ENCODE assay signal across 26 mouse cellular contexts in the genomic region with DNA sequence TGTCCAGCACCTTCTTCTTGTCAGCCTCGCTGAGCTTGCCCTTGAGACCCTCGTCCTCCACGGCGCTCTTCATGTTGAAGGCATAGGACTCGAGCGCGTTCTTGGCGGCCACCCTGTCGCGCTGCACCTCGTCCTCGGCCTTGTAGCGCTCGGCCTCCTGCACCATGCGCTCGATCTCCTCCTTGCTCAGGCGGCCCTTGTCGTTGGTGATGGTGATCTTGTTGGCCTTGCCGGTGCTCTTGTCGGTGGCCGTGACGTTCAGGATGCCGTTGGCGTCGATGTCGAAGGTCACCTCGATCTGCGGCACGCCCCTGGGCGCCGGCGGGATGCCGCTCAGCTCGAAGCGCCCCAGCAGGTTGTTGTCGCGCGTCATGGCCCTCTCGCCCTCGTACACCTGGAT. TPM values are rescaled to one million over a fixed set of nuclear protein-coding genes. Genes with fewer than 3 reads are reported as not detected.
DNase-seq lines count a peak whose midpoint lies in the region; ATAC-seq and TF ChIP-seq lines count a peak whose summit lies in the region.
"Not testable (repeated sequence)": the region's sequence is repeated elsewhere in the genome, so short reads cannot be mapped to it uniquely, and the experiment has no call there.
"Had no signal": no experiment of that assay in that cellular context is flagged by ENCODE, and none has a peak within 500 bp of the region (broad histone marks: within the 10 kb centered on the region; RNA-seq: fewer than 3 reads in every experiment).

No protein-coding gene starts in this region.

- intact Hi-C loops in heart, adult 2 months (cut with DNase I), result not testable (repeated sequence)

- not testable (repeated sequence) for H3K4me1 ChIP-seq in embryonic facial prominence, embryonic 15.5 days; heart, adult 2 months (ENCODE audit: control insufficient read depth, insufficient read depth, low read length); intestine, embryonic 15.5 days (replicated peaks); stomach, postnatal 0 days (replicated peaks; ENCODE audit: control insufficient read depth, insufficient read depth)
- peaks cover 25% of the 10 kb centered on the region for H3K4me1 ChIP-seq in kidney, embryonic 15.5 days
- peaks cover 11% of the 10 kb centered on the region for H3K4me1 ChIP-seq in lung, embryonic 15.5 days

- not testable (repeated sequence) for H3K79me2 ChIP-seq in heart, adult 2 months (replicated peaks; ENCODE audit: control insufficient read depth, insufficient read depth, low read length)

- ATAC-seq in embryonic facial prominence, embryonic 15.5 days (ENCODE audit: insufficient number of reproducible peaks, low FRiP score, low TSS enrichment, low read depth); intestine, embryonic 15.5 days; kidney, embryonic 15.5 days (replicated peaks; ENCODE audit: low FRiP score); lung, embryonic 15.5 days (ENCODE audit: borderline replicate concordance, extremely low read depth, low FRiP score, low TSS enrichment); stomach, postnatal 0 days (ENCODE audit: low FRiP score, low TSS enrichment): not testable (repeated sequence)

- 16% methylated on average over 38 of the region's 40 CpGs for WGBS in embryonic facial prominence, embryonic 15.5 days
- WGBS in heart, adult 2 months, result 8% methylated on average over 34 of the region's 40 CpGs
- WGBS in intestine, embryonic 15.5 days, result 18% methylated on average over 26 of the region's 40 CpGs
- 16% methylated on average over 34 of the region's 40 CpGs for WGBS in kidney, embryonic 15.5 days
- WGBS in lung, embryonic 15.5 days, result 10% methylated on average over 33 of the region's 40 CpGs
- 24% methylated on average over 29 of the region's 40 CpGs for WGBS in stomach, postnatal 0 days

- TF ChIP-seq POLR2A in heart, adult 2 months (IDR thresholded peaks at IDR 0.05; ENCODE audit: insufficient read depth, low read depth, low read length), result not testable (repeated sequence)

- H3K27me3 ChIP-seq in embryonic facial prominence, embryonic 15.5 days; heart, adult 2 months (ENCODE audit: control insufficient read depth, insufficient read depth, low read length); intestine, embryonic 15.5 days (replicated peaks); kidney, embryonic 15.5 days; lung, embryonic 15.5 days; splenic B cell, adult 2 months (ENCODE audit: control insufficient read depth, insufficient read depth, low read length, poor library complexity, severe bottlenecking); stomach, postnatal 0 days (ENCODE audit: control insufficient read depth, insufficient read depth, low read length): not testable (repeated sequence)

- not testable (repeated sequence) for H3K36me3 ChIP-seq in embryonic facial prominence, embryonic 15.5 days; heart, adult 2 months (ENCODE audit: control insufficient read depth, insufficient read depth, low read length); intestine, embryonic 15.5 days; kidney, embryonic 15.5 days; lung, embryonic 15.5 days; splenic B cell, adult 2 months (ENCODE audit: control insufficient read depth, insufficient read depth, low read length, poor library complexity, severe bottlenecking); stomach, postnatal 0 days (ENCODE audit: control insufficient read depth, insufficient read depth, low read length)

- not testable (repeated sequence) for H3K27ac ChIP-seq in embryonic facial prominence, embryonic 15.5 days (replicated peaks); heart, adult 2 months; intestine, embryonic 15.5 days; kidney, embryonic 15.5 days; lung, embryonic 15.5 days; stomach, postnatal 0 days (replicated peaks)

- DNase-seq in adrenal gland, adult 2 months, result peak; percentile 49
- not testable (repeated sequence) for DNase-seq in heart, adult 2 months; stomach, postnatal 0 days (ENCODE audit: low spot score)
- peak; percentile 47 for DNase-seq in splenic B cell, adult 2 months (ENCODE audit: low read depth, low spot score)

- not testable (repeated sequence) for H3K4me3 ChIP-seq in embryonic facial prominence, embryonic 15.5 days (replicated peaks); heart, adult 2 months; intestine, embryonic 15.5 days (replicated peaks); kidney, embryonic 15.5 days (replicated peaks); lung, embryonic 15.5 days
- H3K4me3 ChIP-seq in stomach, postnatal 0 days (ENCODE audit: low read depth, low read length), result 0 out of 2 replicates have a peak overlapping the region, but pooled peaks have one; percentile 10

- not testable (repeated sequence) for TF ChIP-seq EP300 in heart, adult 2 months (IDR thresholded peaks at IDR 0.05; ENCODE audit: insufficient read depth, low read depth, low read length); stomach, postnatal 0 days (optimal IDR thresholded peaks at IDR 0.05)

- TF ChIP-seq CTCF in heart, adult 2 months (IDR thresholded peaks at IDR 0.05); stomach, postnatal 0 days (IDR thresholded peaks at IDR 0.05; ENCODE audit: low read depth): not testable (repeated sequence)

- not testable (repeated sequence) for H3K9ac ChIP-seq in embryonic facial prominence, embryonic 15.5 days; intestine, embryonic 15.5 days; kidney, embryonic 15.5 days; lung, embryonic 15.5 days; stomach, postnatal 0 days (ENCODE audit: low read length)
- peak overlapping the region; percentile 49; the same call in 1 of the 2 replicates for H3K9ac ChIP-seq in heart, adult 2 months (ENCODE audit: low read depth, low read length)

- peak overlapping the region; percentile 21; the same call in 1 of the 2 replicates for H3K4me2 ChIP-seq in embryonic facial prominence, embryonic 15.5 days (replicated peaks)
- peak overlapping the region; percentile 37 for H3K4me2 ChIP-seq in intestine, embryonic 15.5 days (replicated peaks)
- H3K4me2 ChIP-seq in kidney, embryonic 15.5 days, result peak overlapping the region; percentile 35
- H3K4me2 ChIP-seq in lung, embryonic 15.5 days, result peak overlapping the region; percentile 13; the same call in 1 of the 2 replicates
- H3K4me2 ChIP-seq in stomach, postnatal 0 days (replicated peaks; ENCODE audit: low read depth), result peak overlapping the region; percentile 23; the same call in 1 of the 2 replicates

- H3K9me3 ChIP-seq in embryonic facial prominence, embryonic 15.5 days (replicated peaks); intestine, embryonic 15.5 days; kidney, embryonic 15.5 days (replicated peaks); lung, embryonic 15.5 days; stomach, postnatal 0 days (ENCODE audit: control insufficient read depth, low read length): not testable (repeated sequence)

RNA-seq across cellular contexts. Expression of a gene that starts 1.7 kb away (rescaled TPM):
- 100 to 1,000 TPM in 1 of 2 experiments, 10 to 100 TPM in 1; 36.3 to 634 TPM for total RNA-seq in adrenal gland, adult 2 months (2021)
- polyA plus RNA-seq in adrenal gland, adult 2 months (2012; rRNA removed), result 48.4 and 85.4 TPM in 2 replicates
- polyA plus RNA-seq in embryonic facial prominence, embryonic 15.5 days (2015; fragmentation: Nextera tagmentation; extraction: Ambion mirVana), result 2.2 and 3.4 TPM in 2 replicates
- total RNA-seq in heart, adult 2 months (2021), result 10 to 100 TPM in 1 of 2 experiments, 1 to 10 TPM in 1; 2.9 to 11.2 TPM
- polyA plus RNA-seq in heart, adult 2 months (2012; rRNA removed), result 2.0 and 6.3 TPM in 2 replicates
- 0.43 TPM in 2 replicates for polyA plus RNA-seq in intestine, embryonic 15.5 days (2015; fragmentation: Nextera tagmentation; extraction: Ambion mirVana)
- 0.49 and 0.53 TPM in 2 replicates for polyA plus RNA-seq in kidney, embryonic 15.5 days (2015; fragmentation: Nextera tagmentation; extraction: Ambion mirVana)
- 0.15 and 0.26 TPM in 2 replicates for polyA plus RNA-seq in lung, embryonic 15.5 days (2015; fragmentation: Nextera tagmentation; extraction: Ambion mirVana)
- polyA plus RNA-seq in stomach, postnatal 0 days (2015; fragmentation: Nextera tagmentation; extraction: Ambion mirVana), result 3.0 TPM in 2 replicates

RNA-seq across cellular contexts. Expression of a gene that starts 12.4 kb away (rescaled TPM):
- under 1 TPM in 1 of 2 experiments, not detected in 1; 0.58 TPM for total RNA-seq in adrenal gland, adult 2 months (2021)
- 1.1 and 1.2 TPM in 2 replicates for polyA plus RNA-seq in adrenal gland, adult 2 months (2012; rRNA removed)
- polyA plus RNA-seq in embryonic facial prominence, embryonic 15.5 days (2015; fragmentation: Nextera tagmentation; extraction: Ambion mirVana), result not detected in 2 replicates
- not detected for total RNA-seq in heart, adult 2 months (2021)
- polyA plus RNA-seq in heart, adult 2 months (2012; rRNA removed), result not detected in 2 replicates
- not detected in 2 replicates for polyA plus RNA-seq in intestine, embryonic 15.5 days (2015; fragmentation: Nextera tagmentation; extraction: Ambion mirVana)
- not detected in 2 replicates for polyA plus RNA-seq in kidney, embryonic 15.5 days (2015; fragmentation: Nextera tagmentation; extraction: Ambion mirVana)
- not detected in 2 replicates for polyA plus RNA-seq in lung, embryonic 15.5 days (2015; fragmentation: Nextera tagmentation; extraction: Ambion mirVana)
- polyA plus RNA-seq in stomach, postnatal 0 days (2015; fragmentation: Nextera tagmentation; extraction: Ambion mirVana), result not detected in 2 replicates
- total RNA-seq: adrenal gland, postnatal 36 days; CH12.LX; common myeloid progenitor, adult 5-6 weeks; gastrocnemius, postnatal 10 days; gastrocnemius, postnatal 36 days; heart, postnatal 25 days; hematopoietic stem cell, adult 5-6 weeks; MEL had no signal
- polyA plus RNA-seq: cerebellum, adult 2 months; embryonic facial prominence, embryonic 12.5 days; erythroblast, embryonic 14.5 days; forebrain, embryonic 12.5 days; forebrain, embryonic 15.5 days; heart, embryonic 12.5 days; heart, postnatal 0 days; hindbrain, embryonic 15.5 days; intestine, embryonic 14.5 days had no signal

RNA-seq across cellular contexts. Expression of a gene that starts 14.7 kb away (rescaled TPM):
- total RNA-seq in adrenal gland, adult 2 months (2021), result 100 to 1,000 TPM in 1 of 2 experiments, 10 to 100 TPM in 1; 16.3 to 253 TPM
- 37.1 and 55.2 TPM in 2 replicates for polyA plus RNA-seq in adrenal gland, adult 2 months (2012; rRNA removed)
- 19.5 and 19.7 TPM in 2 replicates for polyA plus RNA-seq in embryonic facial prominence, embryonic 15.5 days (2015; fragmentation: Nextera tagmentation; extraction: Ambion mirVana)
- 1 to 10 TPM; 3.3 to 9.8 TPM for total RNA-seq in heart, adult 2 months (2021)
- 3.0 and 5.9 TPM in 2 replicates for polyA plus RNA-seq in heart, adult 2 months (2012; rRNA removed)
- 6.2 and 6.3 TPM in 2 replicates for polyA plus RNA-seq in intestine, embryonic 15.5 days (2015; fragmentation: Nextera tagmentation; extraction: Ambion mirVana)
- polyA plus RNA-seq in kidney, embryonic 15.5 days (2015; fragmentation: Nextera tagmentation; extraction: Ambion mirVana), result 7.8 and 8.4 TPM in 2 replicates
- 3.4 and 3.8 TPM in 2 replicates for polyA plus RNA-seq in lung, embryonic 15.5 days (2015; fragmentation: Nextera tagmentation; extraction: Ambion mirVana)
- 24.1 and 25.9 TPM in 2 replicates for polyA plus RNA-seq in stomach, postnatal 0 days (2015; fragmentation: Nextera tagmentation; extraction: Ambion mirVana)
- total RNA-seq: CH12.LX, MEL had no signal

RNA-seq across cellular contexts. Expression of a gene that starts 15.2 kb away (rescaled TPM):
- total RNA-seq in adrenal gland, adult 2 months (2021), result under 1 TPM; 0.28 to 0.29 TPM
- 0.11 and 0.17 TPM in 2 replicates for polyA plus RNA-seq in adrenal gland, adult 2 months (2012; rRNA removed)
- 0.71 and 0.77 TPM in 2 replicates for polyA plus RNA-seq in embryonic facial prominence, embryonic 15.5 days (2015; fragmentation: Nextera tagmentation; extraction: Ambion mirVana)
- 10 to 100 TPM in 1 of 2 experiments, 1 to 10 TPM in 1; 8.3 to 10.9 TPM for total RNA-seq in heart, adult 2 months (2021)
- polyA plus RNA-seq in heart, adult 2 months (2012; rRNA removed), result 3.6 and 6.6 TPM in 2 replicates
- 0.16 and 0.78 TPM in 2 replicates for polyA plus RNA-seq in intestine, embryonic 15.5 days (2015; fragmentation: Nextera tagmentation; extraction: Ambion mirVana)
- polyA plus RNA-seq in kidney, embryonic 15.5 days (2015; fragmentation: Nextera tagmentation; extraction: Ambion mirVana), result 0.81 and 1.6 TPM in 2 replicates
- 0.45 and 0.79 TPM in 2 replicates for polyA plus RNA-seq in lung, embryonic 15.5 days (2015; fragmentation: Nextera tagmentation; extraction: Ambion mirVana)
- 0.25 and 0.48 TPM in 2 replicates for polyA plus RNA-seq in stomach, postnatal 0 days (2015; fragmentation: Nextera tagmentation; extraction: Ambion mirVana)
- total RNA-seq: common myeloid progenitor, adult 5-6 weeks; granulocyte monocyte progenitor cell, adult 5-6 weeks had no signal

RNA-seq across cellular contexts. Expression of a gene that starts 24.4 kb away (rescaled TPM):
- 10 to 100 TPM; 32.9 to 45.8 TPM for total RNA-seq in adrenal gland, adult 2 months (2021)
- 82.4 and 84.8 TPM in 2 replicates for polyA plus RNA-seq in adrenal gland, adult 2 months (2012; rRNA removed)
- polyA plus RNA-seq in embryonic facial prominence, embryonic 15.5 days (2015; fragmentation: Nextera tagmentation; extraction: Ambion mirVana), result 163 and 173 TPM in 2 replicates
- total RNA-seq in heart, adult 2 months (2021), result 10 to 100 TPM; 17.3 to 21.3 TPM
- 50.7 and 58.0 TPM in 2 replicates for polyA plus RNA-seq in heart, adult 2 months (2012; rRNA removed)
- 187 and 190 TPM in 2 replicates for polyA plus RNA-seq in intestine, embryonic 15.5 days (2015; fragmentation: Nextera tagmentation; extraction: Ambion mirVana)
- polyA plus RNA-seq in kidney, embryonic 15.5 days (2015; fragmentation: Nextera tagmentation; extraction: Ambion mirVana), result 229 and 231 TPM in 2 replicates
- 210 and 216 TPM in 2 replicates for polyA plus RNA-seq in lung, embryonic 15.5 days (2015; fragmentation: Nextera tagmentation; extraction: Ambion mirVana)
- polyA plus RNA-seq in stomach, postnatal 0 days (2015; fragmentation: Nextera tagmentation; extraction: Ambion mirVana), result 69.2 and 75.1 TPM in 2 replicates
